Mouse (Mus musculus) CH12.LX (cell line): ENCODE results near the gene Exd2. TPM values are rescaled to one million over a fixed set of nuclear protein-coding genes. Genes with fewer than 3 reads are reported as not detected.

Source experiments
- DNase-seq: peaks from one replicate; pipeline ENCODE4 v3.0.0-alpha.2; 2013; ENCODE audit errors: extremely low read depth
- H3K27ac ChIP-seq: 2 replicates; pipeline ENCODE4 v1.5.1; 2012; ENCODE audit warnings: low read depth, mild to moderate bottlenecking, control low read depth, moderate library complexity; ENCODE audit not compliant: insufficient read depth
- H3K27me3 ChIP-seq: replicated peaks from 2 replicates; pipeline ENCODE3; 2012; ENCODE audit warnings: inconsistent platforms
- H3K36me3 ChIP-seq, 2 experiments: replicated peaks in 1 of 2; 2 replicates each; pipeline versions ENCODE3 to v1.6.1; 2012; ENCODE audit warnings: inconsistent platforms in 1 of 2, low read length in 1 of 2, mild to moderate bottlenecking in 1 of 2, mixed read lengths in 1 of 2, moderate library complexity in 1 of 2; ENCODE audit not compliant: control insufficient read depth in 1 of 2, insufficient read depth in 1 of 2
- H3K4me1 ChIP-seq, 2 experiments: 2 replicates each; pipeline ENCODE4 v1.6.1; 2012; ENCODE audit warnings: inconsistent platforms in 1 of 2, moderate library complexity in 1 of 2; ENCODE audit not compliant: insufficient read depth in 2 of 2, control insufficient read depth in 1 of 2
- H3K4me2 ChIP-seq: 2 replicates; pipeline ENCODE4 v1.6.1; 2012; ENCODE audit warnings: low read depth, mild to moderate bottlenecking, control low read depth; ENCODE audit not compliant: poor library complexity, insufficient read depth, severe bottlenecking
- H3K4me3 ChIP-seq, 3 experiments: fragments of 150-350 bp in 1 of 3; sonication (generic) in 1 of 3; replicated peaks in 1 of 3; 2 replicates each; pipeline versions ENCODE3 to v1.5.1; 2011 to 2012; ENCODE audit warnings: low read depth in 2 of 3, low read length in 2 of 3, mild to moderate bottlenecking in 2 of 3, moderate library complexity in 2 of 3, control low read depth in 1 of 3, improper control_type of control experiment in 1 of 3, inconsistent platforms in 1 of 3, mixed read lengths in 1 of 3; ENCODE audit not compliant: poor library complexity in 1 of 3
- H3K79me2 ChIP-seq: replicated peaks from 2 replicates; pipeline ENCODE4 v1.6.1; 2012; ENCODE audit warnings: mild to moderate bottlenecking, moderate library complexity; ENCODE audit not compliant: control insufficient read depth, poor library complexity, insufficient read depth, severe bottlenecking; ENCODE audit errors: extremely low read depth
- H3K9ac ChIP-seq: 2 replicates; pipeline ENCODE4 v1.6.1; 2012; ENCODE audit warnings: low read depth, mild to moderate bottlenecking, control low read depth, moderate library complexity; ENCODE audit not compliant: insufficient read depth
- H3K9me3 ChIP-seq: replicated peaks from 2 replicates; pipeline ENCODE3; 2012; ENCODE audit warnings: low read length, inconsistent platforms, mixed read lengths
- BHLHE40 ChIP-seq: IDR thresholded peaks from 2 replicates; pipeline ENCODE4 v1.6.1; 2011; ENCODE audit warnings: mild to moderate bottlenecking, low read depth, low read length, improper control_type of control experiment
- CHD2 ChIP-seq: IDR thresholded peaks from 2 replicates; pipeline ENCODE4 v1.6.1; 2011; ENCODE audit warnings: low read length, improper control_type of control experiment
- CTCF ChIP-seq, 2 experiments: IDR thresholded peaks in 1 of 2; conservative IDR thresholded peaks in 1 of 2; 2 replicates each; pipeline ENCODE4 v1.5.1; 2011 to 2012; ENCODE audit warnings: low read depth in 2 of 2, low read length in 2 of 2, improper control_type of control experiment in 1 of 2, inconsistent platforms in 1 of 2, mild to moderate bottlenecking in 1 of 2, moderate library complexity in 1 of 2
- ELF1 ChIP-seq: IDR thresholded peaks from 2 replicates; pipeline ENCODE4 v1.6.1; 2014; ENCODE audit warnings: low read depth, mild to moderate bottlenecking, inconsistent platforms, low read length, improper control_type of control experiment
- GABPA ChIP-seq: IDR thresholded peaks from 2 replicates; pipeline ENCODE4 v1.6.1; 2012; ENCODE audit warnings: low read depth, low read length, improper control_type of control experiment, inconsistent platforms; ENCODE audit not compliant: insufficient replicate concordance
- HCFC1 ChIP-seq: IDR thresholded peaks from 2 replicates; pipeline ENCODE4 v1.6.1; 2012; ENCODE audit warnings: low read depth, mild to moderate bottlenecking, inconsistent platforms, low read length, improper control_type of control experiment
- JUND ChIP-seq: conservative IDR thresholded peaks from 2 replicates; pipeline ENCODE4 v1.6.1; 2011; ENCODE audit warnings: low read depth, low read length, improper control_type of control experiment
- MAFK ChIP-seq: IDR thresholded peaks from 2 replicates; pipeline ENCODE4 v1.6.1; 2011; ENCODE audit warnings: low read length, improper control_type of control experiment; ENCODE audit not compliant: insufficient replicate concordance
- MAX ChIP-seq: IDR thresholded peaks from 2 replicates; pipeline ENCODE4 v1.6.1; 2011; ENCODE audit warnings: low read length, improper control_type of control experiment
- MAZ ChIP-seq: IDR thresholded peaks from 2 replicates; pipeline ENCODE4 v1.6.1; 2012; ENCODE audit warnings: low read depth, mild to moderate bottlenecking, inconsistent platforms, low read length, improper control_type of control experiment, moderate library complexity
- MEF2A ChIP-seq: IDR thresholded peaks from 2 replicates; pipeline ENCODE4 v1.6.1; 2014; ENCODE audit warnings: low read depth, mild to moderate bottlenecking, inconsistent platforms, low read length, improper control_type of control experiment, borderline replicate concordance
- MXI1 ChIP-seq: IDR thresholded peaks from 2 replicates; pipeline ENCODE4 v1.6.1; 2011; ENCODE audit warnings: mild to moderate bottlenecking, low read depth, low read length, improper control_type of control experiment
- NELFE ChIP-seq: IDR thresholded peaks from 2 replicates; pipeline ENCODE4 v1.6.1; 2011; ENCODE audit warnings: low read depth, low read length, improper control_type of control experiment
- NRF1 ChIP-seq: IDR thresholded peaks from 2 replicates; pipeline ENCODE4 v1.6.1; 2014; ENCODE audit warnings: low read depth, mild to moderate bottlenecking, inconsistent platforms, low read length, improper control_type of control experiment, moderate library complexity
- PAX5 ChIP-seq: IDR thresholded peaks from 2 replicates; pipeline ENCODE4 v1.6.1; 2012; ENCODE audit warnings: low read length, inconsistent platforms, mixed read lengths
- POLR2AphosphoS2 ChIP-seq: IDR thresholded peaks from 2 replicates; pipeline ENCODE4 v1.6.1; 2011; ENCODE audit warnings: low read depth, low read length, improper control_type of control experiment
- SIN3A ChIP-seq: IDR thresholded peaks from 2 replicates; pipeline ENCODE4 v1.6.1; 2012; ENCODE audit warnings: low read length, improper control_type of control experiment, inconsistent platforms
- TBP ChIP-seq: conservative IDR thresholded peaks from 2 replicates; pipeline ENCODE4 v1.6.1; 2011; ENCODE audit warnings: low read depth, low read length, improper control_type of control experiment
- USF2 ChIP-seq: conservative IDR thresholded peaks from 2 replicates; pipeline ENCODE4 v1.6.1; 2011; ENCODE audit warnings: low read depth, low read length, improper control_type of control experiment
- ZKSCAN1 ChIP-seq: IDR thresholded peaks from 2 replicates; pipeline ENCODE4 v1.6.1; 2012; ENCODE audit warnings: low read depth, inconsistent platforms, low read length, improper control_type of control experiment, borderline replicate concordance
- ZMIZ1 ChIP-seq: IDR thresholded peaks from 2 replicates; pipeline ENCODE4 v1.6.1; 2012; ENCODE audit warnings: low read depth, mild to moderate bottlenecking, inconsistent platforms, low read length, improper control_type of control experiment
- ZNF384 ChIP-seq: IDR thresholded peaks from 2 replicates; pipeline ENCODE4 v1.6.1; 2012; ENCODE audit warnings: low read depth, low read length, improper control_type of control experiment, inconsistent platforms
- dilution Hi-C: fragments of 300-500 bp; cut with MboI; formaldehyde crosslinking; loops from 2 replicates; pipeline ENCODE4 v1.14.3; 2020; ENCODE audit warnings: low sequenced_read_pairs; ENCODE audit not compliant: extremely low pct_unique_long_range_greater_than_20kb, extremely low pct_ligation_motif_present
- in situ Hi-C: fragments of 300-500 bp; cut with MboI; formaldehyde crosslinking; loops from 3 replicates; pipeline ENCODE4 v1.14.3; 2019; ENCODE audit warnings: low sequenced_read_pairs, low pct_ligation_motif_present, low pct_unique_long_range_greater_than_20kb, mixed read lengths
- polyA plus RNA-seq: library from polyadenylated mRNA; unstranded; fragments of >175 nt; gene quantifications from 2 replicates; pipeline ENCODE4 v1.2.1, GENCODE M21; 2012; ENCODE audit warnings: low read depth; ENCODE audit not compliant: insufficient read length
- total RNA-seq, 2 experiments: library from RNA; depleted of rRNA; stranded (reverse); fragments of 300-350 nt in 1 of 2; fragments of >200 nt in 1 of 2; gene quantifications; 2 replicates each; pipeline ENCODE4 v1.2.3; 2012 to 2014

The Exd2 gene
- total and polyA plus RNA-seq, 3 experiments: 11.2 to 15.0 (median 11.3) TPM

DNA sequence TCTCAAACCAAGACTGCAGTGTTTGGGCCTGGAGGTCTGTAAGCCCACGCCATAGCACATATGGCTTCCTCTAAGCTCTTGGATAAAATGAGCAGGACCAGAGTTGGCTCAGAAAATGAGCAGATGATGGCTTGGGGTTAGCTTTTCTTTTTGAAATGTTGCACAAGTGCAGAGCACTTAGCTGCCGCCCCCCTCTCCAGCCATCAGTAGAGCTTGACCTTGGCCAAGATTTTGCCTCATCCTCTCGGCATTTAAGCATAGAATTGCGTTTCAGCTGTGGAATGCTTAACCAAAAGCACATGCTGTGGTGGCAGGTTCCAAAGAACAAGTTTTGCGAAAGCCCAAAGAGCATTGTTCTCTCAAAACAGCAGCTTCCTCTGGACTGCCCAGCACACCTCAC is 41.8 kb downstream of the Exd2 start:
- H3K27me3 ChIP-seq: no peaks in the 10 kb centered on the region
- no peak for DNase-seq
- H3K4me1 ChIP-seq: peaks cover 0 to 14% of the 10 kb centered on the region in 2 experiments; a peak in 1 of 4 replicates
- H3K4me3 ChIP-seq: no peak overlapping the region
- TF ChIP-seq CTCF (conservative IDR thresholded peaks at IDR 0.05 in 1 of 2, IDR thresholded peaks at IDR 0.05 in 1 of 2; ENCODE audit: low read depth in 2 of 2, low read length in 2 of 2): no peak
- TF ChIP-seq USF2: no peak
- no peak for TF ChIP-seq ZNF384
- no peak for TF ChIP-seq SIN3A
- TF ChIP-seq MAZ: no peak
- TF ChIP-seq POLR2AphosphoS2: no peak
- no peak for TF ChIP-seq ZKSCAN1
- TF ChIP-seq NRF1: no peak
- TF ChIP-seq BHLHE40: no peak
- TF ChIP-seq MXI1: no peak
- TF ChIP-seq CHD2: no peak
- TF ChIP-seq JUND: no peak
- H3K9me3 ChIP-seq: no peaks in the 10 kb centered on the region
- no peak overlapping the region for H3K9ac ChIP-seq
- H3K79me2 ChIP-seq: no peaks in the 10 kb centered on the region
- no peak overlapping the region for H3K4me2 ChIP-seq
- peaks cover 2 to 4% of the 10 kb centered on the region in 2 experiments for H3K36me3 ChIP-seq
- in situ Hi-C loops: no loop called here
- H3K27ac ChIP-seq: no peak overlapping the region
- dilution Hi-C loops: no loop called here

DNA sequence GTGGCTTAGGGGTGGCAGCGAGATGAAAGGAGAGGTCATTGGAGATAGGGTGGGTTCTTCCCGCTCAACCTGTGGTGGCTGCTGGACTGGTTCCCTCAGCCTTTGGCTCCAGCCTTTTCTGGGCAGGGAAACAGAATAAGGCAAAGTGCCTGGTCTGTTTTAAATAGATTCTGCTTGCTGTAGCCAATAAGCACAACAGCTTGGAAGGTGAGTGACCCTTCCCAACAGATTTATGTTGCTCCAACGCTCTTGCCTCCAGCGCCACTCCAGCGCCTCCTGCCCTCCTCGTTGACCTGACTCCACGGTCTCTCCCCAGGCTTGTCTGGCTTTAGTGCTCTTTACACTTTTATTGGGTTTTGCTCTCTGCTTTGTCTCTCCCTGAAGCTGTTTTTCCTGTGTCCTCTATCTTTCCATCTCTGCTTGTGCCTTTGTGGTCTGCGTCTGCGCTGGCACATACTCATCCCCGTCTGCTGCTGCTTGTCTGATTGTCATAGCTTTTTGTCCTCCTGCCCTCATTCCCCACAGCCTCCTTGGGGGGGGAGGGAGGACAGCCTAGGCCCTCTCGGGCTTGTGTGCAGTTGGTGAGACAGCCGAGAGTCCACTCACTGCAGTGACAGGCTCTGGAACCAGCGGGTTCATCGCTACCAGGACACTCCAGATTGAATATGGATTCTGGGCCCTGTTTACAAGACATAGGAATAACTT is 44.3 kb downstream of the Exd2 start:
- H3K4me1 ChIP-seq: peaks cover 0 to 14% of the 10 kb centered on the region in 2 experiments; a peak in 1 of 4 replicates
- in situ Hi-C loops: no loop called here
- H3K36me3 ChIP-seq: no peaks in the 10 kb centered on the region
- dilution Hi-C loops: no loop called here
- no peak overlapping the region for H3K9ac ChIP-seq
- no peak overlapping the region for H3K27ac ChIP-seq
- no peak for TF ChIP-seq POLR2AphosphoS2
- TF ChIP-seq MEF2A: no peak
- no peak for TF ChIP-seq ELF1
- TF ChIP-seq MAX: no peak
- TF ChIP-seq SIN3A: no peak
- no peak for TF ChIP-seq NELFE
- TF ChIP-seq MAFK: no peak
- TF ChIP-seq TBP: no peak
- TF ChIP-seq PAX5: no peak
- TF ChIP-seq HCFC1: no peak
- TF ChIP-seq ZMIZ1: no peak
- no peak for TF ChIP-seq MXI1
- TF ChIP-seq GABPA: no peak
- no peak for TF ChIP-seq BHLHE40
- TF ChIP-seq CTCF (conservative IDR thresholded peaks at IDR 0.05 in 1 of 2, IDR thresholded peaks at IDR 0.05 in 1 of 2; ENCODE audit: low read depth in 2 of 2, low read length in 2 of 2): no peak
- H3K4me2 ChIP-seq: no peak overlapping the region
- H3K4me3 ChIP-seq: no peak overlapping the region
- no peak for DNase-seq
- H3K79me2 ChIP-seq: no peaks in the 10 kb centered on the region
- no peaks in the 10 kb centered on the region for H3K9me3 ChIP-seq
- H3K27me3 ChIP-seq: no peaks in the 10 kb centered on the region
